Mouse (Mus musculus) T-cell, adult 2 months (primary cell): Measurements from ENCODE around the gene Tmem81.
"Not testable (repeated sequence)": the region's sequence is repeated elsewhere in the genome, so short reads cannot be mapped to it uniquely, and the experiment has no call there.

ENCODE experiments used
- DNase-seq: peaks from one replicate; pipeline ENCODE4 v3.0.0; 2022; ENCODE audit warnings: low spot score

Gene Tmem81

GRCm38 (mm10) chr1:132506058-132506457 is at the start of gene Tmem81:
Tmem81 (plus strand) TSS chr1:132506230.
- no peak for DNase-seq

GRCm38 (mm10) chr1:132464651-132465050 is 41.4 kb upstream of the Tmem81 start:
- DNase-seq, result no peak

DNA sequence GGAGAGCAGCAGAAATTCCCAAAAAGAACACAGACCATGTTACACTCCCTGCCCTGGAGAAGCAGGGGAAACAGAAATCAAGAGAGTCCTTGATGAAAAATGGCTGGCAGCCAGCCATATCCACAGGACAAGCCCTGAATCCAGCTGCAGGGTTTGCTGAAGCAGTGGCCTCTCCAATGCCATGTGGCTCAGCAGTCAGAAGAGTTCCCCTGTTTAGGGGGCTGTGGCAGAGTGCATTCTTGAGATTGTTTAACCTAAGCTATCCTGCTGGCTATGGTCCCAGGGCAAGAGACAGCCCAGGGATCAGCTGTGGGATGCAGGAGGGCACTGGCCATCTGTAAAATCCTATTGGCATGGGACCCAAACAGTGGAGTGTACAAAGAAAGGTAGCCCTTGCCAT is 37.1 kb upstream of the Tmem81 start:
- no peak for DNase-seq

DNA sequence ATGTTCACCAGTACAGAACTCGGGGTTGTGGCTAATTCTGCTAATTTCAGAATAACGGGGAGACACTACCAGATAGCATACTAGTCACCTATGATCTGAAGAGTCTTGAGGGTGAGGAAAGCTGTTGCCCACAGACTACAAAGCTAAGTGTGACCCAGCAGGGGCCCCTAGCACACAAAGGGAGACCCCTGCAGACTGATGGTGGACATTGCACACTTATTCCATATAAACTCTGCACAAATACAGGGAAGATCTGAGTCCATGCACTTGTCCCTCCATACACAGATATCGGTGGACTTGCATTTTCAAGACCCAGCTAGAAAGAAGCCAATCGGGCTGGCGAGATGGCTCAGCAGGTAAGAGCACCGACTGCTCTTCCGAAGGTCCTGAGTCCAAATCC is 36.5 kb upstream of the Tmem81 start:
- DNase-seq, result no peak

DNA sequence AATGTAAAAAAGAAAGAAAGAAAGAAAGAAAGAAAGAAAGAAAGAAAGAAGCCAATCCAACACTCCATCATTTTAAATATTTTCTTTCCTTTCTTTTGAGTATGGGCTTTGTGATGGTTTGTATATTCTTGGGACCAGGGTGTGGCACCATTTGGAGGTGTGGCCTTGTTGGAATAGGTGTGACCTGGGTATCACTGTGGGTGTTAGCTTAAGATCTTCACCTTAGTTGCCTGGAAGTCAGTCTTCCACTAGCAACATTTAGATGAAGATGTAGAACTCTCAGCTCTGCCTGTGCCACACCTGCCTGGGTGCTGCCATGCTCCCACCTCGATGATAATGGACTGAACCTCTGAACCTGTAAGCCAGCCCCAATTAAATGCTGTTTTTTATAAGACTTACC is 36.0 kb upstream of the Tmem81 start:
- not testable (repeated sequence) for DNase-seq

DNA sequence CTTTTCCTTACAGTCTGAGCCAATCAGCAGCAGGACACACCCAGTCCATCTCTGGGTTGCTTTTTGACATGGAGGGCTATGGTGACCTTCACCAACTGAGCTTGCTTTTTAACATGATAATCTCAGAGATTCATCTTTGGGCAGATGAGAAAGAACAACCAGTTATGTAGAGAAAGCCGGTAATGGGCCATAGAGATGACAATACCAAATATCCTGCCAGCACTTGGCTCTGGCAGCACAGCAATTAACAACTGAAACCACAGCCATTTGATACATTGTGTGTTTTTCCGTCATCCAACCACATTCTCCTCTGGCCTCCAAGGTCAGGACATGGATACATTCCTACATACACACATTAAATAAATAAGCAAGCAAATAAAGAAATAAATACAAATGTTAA is 35.0 kb upstream of the Tmem81 start:
- DNase-seq, result no peak

GRCm38 (mm10) chr1:132471499-132471898 is 34.5 kb upstream of the Tmem81 start:
- no peak for DNase-seq

DNA sequence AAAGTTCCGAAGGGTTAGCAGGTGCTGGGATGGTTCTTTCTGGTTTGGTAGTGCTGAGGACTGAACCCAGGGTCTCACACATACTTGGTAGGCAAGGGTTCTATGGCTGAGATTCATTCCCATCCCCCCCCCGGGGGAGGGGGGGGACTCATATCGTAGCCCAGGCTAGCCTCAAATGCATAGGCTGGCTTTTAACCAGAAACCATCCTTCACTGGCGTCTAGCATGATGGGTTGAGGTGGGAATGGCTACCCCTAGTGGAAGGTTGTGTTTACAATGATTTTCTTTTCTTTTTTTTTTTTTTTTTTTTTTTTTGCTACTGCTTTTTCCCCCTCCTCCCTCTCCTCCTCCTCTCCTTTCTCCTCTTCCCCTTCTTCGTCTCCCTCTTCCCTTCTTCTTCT is 33.5 kb upstream of the Tmem81 start:
- DNase-seq, result no peak

GRCm38 (mm10) chr1:132474496-132474895 is 31.5 kb upstream of the Tmem81 start:
- DNase-seq, result no peak

- no peak for DNase-seq
Measured at GRCm38 (mm10) chr1:132476575-132476927, 29.5 kb upstream of the Tmem81 start.

DNA sequence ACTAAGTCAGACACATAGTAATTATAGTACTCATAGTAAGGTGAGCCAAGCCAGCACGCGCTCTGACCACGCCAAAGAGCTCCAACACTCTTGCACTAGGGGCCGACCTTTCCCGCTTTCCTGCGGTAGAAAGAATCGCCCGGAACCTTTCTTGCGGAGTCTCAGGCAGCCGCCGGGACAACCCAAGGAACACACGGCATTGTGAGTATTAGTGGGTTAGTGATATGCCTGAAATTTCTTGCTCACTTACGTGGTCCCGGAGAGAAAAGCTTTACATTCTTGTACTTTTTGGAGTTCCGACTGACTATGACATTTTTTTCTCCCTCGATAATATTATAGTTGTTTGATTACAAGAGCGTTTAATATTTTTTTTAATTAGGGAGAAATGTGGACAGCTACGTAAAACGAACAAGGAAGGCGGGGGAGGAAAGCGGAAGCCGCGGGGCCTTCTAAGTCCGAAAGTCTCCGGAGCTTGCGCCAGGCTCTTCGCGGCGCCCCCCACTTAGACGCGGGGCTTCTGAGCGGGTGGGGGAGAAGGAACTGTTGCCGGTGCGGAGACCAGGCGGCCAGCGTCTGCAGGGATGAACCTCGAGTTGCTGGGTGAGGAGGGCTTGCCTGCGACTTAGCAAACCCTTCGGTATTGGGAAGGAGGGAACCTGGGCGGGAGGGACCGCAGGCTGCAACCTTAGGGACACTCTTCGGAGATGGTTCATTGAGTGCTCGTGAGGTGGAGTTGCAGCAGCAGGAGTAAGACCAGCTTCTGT is 28.9 kb upstream of the Tmem81 start, which contains the start of gene Rbbp5:
Gene Rbbp5 (plus strand): TSS at position 438 of the 764 bp plus-strand sequence.
- peak; percentile 83 for DNase-seq

- DNase-seq, result no peak
Measured at GRCm38 (mm10) chr1:132479438-132479837, 26.6 kb upstream of the Tmem81 start.

- DNase-seq, result no peak
Measured at GRCm38 (mm10) chr1:132481619-132482018, 24.4 kb upstream of the Tmem81 start.

GRCm38 (mm10) chr1:132483234-132483633 is 22.8 kb upstream of the Tmem81 start:
- DNase-seq, result no peak

DNA sequence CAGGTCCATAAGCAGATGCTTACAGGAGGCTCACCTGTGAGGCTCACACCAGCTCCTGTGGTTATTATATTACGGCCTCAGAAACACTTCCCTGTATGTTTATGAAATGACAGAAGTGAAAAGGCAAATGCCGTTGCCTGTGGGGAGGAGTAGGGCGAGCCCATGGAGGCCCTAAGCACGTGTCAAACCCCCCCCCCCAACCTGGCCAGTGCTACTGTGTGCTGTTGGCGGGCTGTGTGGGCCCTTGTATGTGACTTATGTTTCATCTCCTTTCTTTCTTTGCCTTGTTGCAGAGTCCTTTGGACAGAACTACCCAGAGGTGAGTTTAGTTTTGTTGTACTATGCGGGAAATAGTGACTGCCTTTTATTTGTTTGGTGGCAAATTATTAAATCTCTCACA is 22.3 kb upstream of the Tmem81 start:
- no peak for DNase-seq

- no peak for DNase-seq
Measured at GRCm38 (mm10) chr1:132500535-132500934, 5.5 kb upstream of the Tmem81 start.

- no peak for DNase-seq
Measured at GRCm38 (mm10) chr1:132505155-132505554, 875 bp upstream of the Tmem81 start.

GRCm38 (mm10) chr1:132506656-132507055 is 626 bp downstream of the Tmem81 start:
- DNase-seq, result no peak

DNA sequence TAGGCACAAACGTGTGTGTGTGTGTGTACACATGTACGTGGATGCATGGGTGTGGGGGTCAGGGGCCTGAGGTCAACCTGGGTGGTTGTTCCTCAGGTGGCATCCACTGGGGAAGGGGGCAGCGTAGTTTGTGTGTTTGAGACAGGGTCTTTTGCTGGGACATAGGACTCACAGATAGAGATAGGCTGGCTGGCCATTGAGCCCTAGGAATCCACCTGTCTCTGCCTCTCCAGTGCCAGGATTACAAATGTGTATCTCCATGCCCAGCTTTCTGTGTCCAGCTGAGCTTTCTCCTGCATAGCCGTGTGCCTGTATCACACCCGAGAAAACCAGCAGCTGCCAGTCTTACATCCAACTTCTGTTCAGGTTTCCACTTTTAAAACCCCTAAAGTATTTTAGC is 3.7 kb downstream of the Tmem81 start:
- DNase-seq, result no peak

DNA sequence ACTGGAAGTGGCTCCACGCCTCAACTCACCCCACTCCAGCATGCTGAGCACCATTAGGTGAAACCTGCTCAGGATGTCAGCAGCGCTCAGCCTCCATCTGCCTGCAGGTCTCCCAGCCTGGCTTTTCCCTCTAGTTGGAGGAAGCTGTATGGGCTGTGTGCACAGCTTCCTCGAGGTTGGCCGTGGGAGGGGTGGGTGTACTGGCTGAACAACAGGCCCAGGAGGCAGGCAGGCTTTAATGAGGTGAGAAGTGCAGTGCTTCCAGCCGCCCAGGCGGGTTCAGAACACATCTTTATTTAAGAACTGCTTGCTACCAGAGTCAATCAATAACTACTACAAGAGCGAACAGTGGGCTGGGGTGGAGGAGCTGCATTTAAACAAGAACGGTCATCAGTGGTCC is 5.5 kb downstream of the Tmem81 start:
- DNase-seq, result no peak

DNA sequence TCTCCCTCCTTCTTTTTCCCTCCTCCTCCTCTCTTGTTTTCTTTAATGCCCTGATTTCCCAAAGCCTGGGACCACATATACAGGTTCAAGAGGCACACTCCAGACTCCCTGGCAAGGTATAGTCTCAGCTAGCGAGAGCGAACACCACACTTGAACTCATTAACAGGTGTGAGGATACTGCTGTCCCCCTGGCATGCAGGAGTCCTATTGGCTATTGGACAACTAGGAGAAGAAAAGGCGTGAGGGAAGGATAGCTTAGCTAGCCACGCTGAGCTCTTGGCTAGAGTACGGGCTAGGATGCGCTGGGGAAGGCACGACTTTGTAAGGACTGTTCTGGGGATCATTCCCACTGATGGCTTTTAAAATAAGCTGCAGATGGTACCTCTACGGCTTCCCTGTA is 6.1 kb downstream of the Tmem81 start:
- no peak for DNase-seq

DNA sequence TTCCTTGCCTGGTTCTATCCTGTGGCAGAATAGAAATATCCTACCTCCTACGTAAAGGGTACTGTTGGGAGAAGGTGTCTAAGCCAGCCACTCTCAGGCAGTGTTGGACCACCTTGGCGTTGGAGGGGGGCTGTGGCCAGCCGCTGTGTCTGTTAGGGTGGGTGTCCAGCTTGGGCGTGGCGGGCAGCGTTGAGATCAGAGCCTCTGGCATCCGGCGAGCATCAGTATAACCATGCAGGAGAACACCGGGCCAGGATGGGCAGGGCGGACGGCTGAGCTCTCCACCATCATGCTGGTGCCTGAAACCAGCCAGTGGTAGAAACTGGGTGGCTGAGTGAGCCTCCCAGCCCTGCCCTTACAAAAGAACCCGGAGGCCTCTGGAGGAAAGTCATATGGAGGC is 9.3 kb downstream of the Tmem81 start:
- no peak for DNase-seq

GRCm38 (mm10) chr1:132516776-132517175 is 10.7 kb downstream of the Tmem81 start:
- no peak for DNase-seq

- DNase-seq, result no peak
Measured at GRCm38 (mm10) chr1:132518621-132519020, 12.6 kb downstream of the Tmem81 start.
